Mouse (Mus musculus) midbrain, embryonic 14.5 days (tissue): ENCODE results near the gene Mrps18b. TPM values are rescaled to one million over a fixed set of nuclear protein-coding genes. Genes with fewer than 3 reads are reported as not detected.

Source experiments
- ATAC-seq: fragments of 200-750 bp; cut with Nextera tagmentation; 2 replicates; pipeline ENCODE4 v1.8.0; 2017; ENCODE audit warnings: moderate number of reproducible peaks, moderate library complexity; ENCODE audit not compliant: low FRiP score, low TSS enrichment
- DNase-seq: peaks from one replicate; pipeline ENCODE4 v3.0.0-alpha.2; 2015
- H3K27ac ChIP-seq: fragments of 300-500 bp; sonication (generic); replicated peaks from 2 replicates; pipeline ENCODE4 v1.5.1; 2014; ENCODE audit warnings: mild to moderate bottlenecking, low read depth, low read length, moderate library complexity
- H3K27me3 ChIP-seq: fragments of 300-500 bp; sonication (generic); 2 replicates; pipeline ENCODE4 v1.6.1; 2014; ENCODE audit warnings: low read length, control low read depth, mixed read lengths; ENCODE audit not compliant: control insufficient read depth, insufficient read depth
- H3K36me3 ChIP-seq: fragments of 300-500 bp; sonication (generic); 2 replicates; pipeline ENCODE4 v1.6.1; 2014; ENCODE audit warnings: low read length, control low read depth; ENCODE audit not compliant: control insufficient read depth, insufficient read depth
- H3K4me1 ChIP-seq: fragments of 300-500 bp; sonication (generic); 2 replicates; pipeline ENCODE4 v1.6.1; 2014; ENCODE audit warnings: mild to moderate bottlenecking, antibody characterized with exemption, low read length, control low read depth; ENCODE audit not compliant: control insufficient read depth, insufficient read depth
- H3K4me2 ChIP-seq: fragments of 300-500 bp; sonication (generic); 2 replicates; pipeline ENCODE4 v1.6.1; 2014; ENCODE audit warnings: mild to moderate bottlenecking, low read length, moderate library complexity
- H3K4me3 ChIP-seq: fragments of 300-500 bp; sonication (generic); replicated peaks from 2 replicates; pipeline ENCODE4 v1.5.1; 2014; ENCODE audit warnings: low read depth, low read length
- H3K9ac ChIP-seq: fragments of 300-500 bp; sonication (generic); replicated peaks from 2 replicates; pipeline ENCODE4 v1.6.1; 2014; ENCODE audit warnings: mild to moderate bottlenecking, low read length, moderate library complexity
- H3K9me3 ChIP-seq: fragments of 300-500 bp; sonication (generic); 2 replicates; pipeline ENCODE4 v1.6.1; 2016; ENCODE audit warnings: low read length, control low read depth, mixed read lengths; ENCODE audit not compliant: control insufficient read depth
- WGBS: fragments of 180-500 bp; shearing (Covaris S2); extraction: QIAGEN DNeasy Blood & Tissue Kit; methylation state at CpG from one replicate; pipeline ENCODE4 v1.1.7; 2014; 5-methylcytosine and 5-hydroxymethylcytosine counted together
- polyA plus RNA-seq: library from polyadenylated mRNA; unstranded; fragments of >200 nt; fragmentation: Nextera tagmentation; extraction: Ambion mirVana; gene quantifications from 2 replicates; pipeline ENCODE4 v1.2.1, GENCODE M21; 2014

Mrps18b gene
- polyA plus RNA-seq, 1 experiment from 2014 or later: 55.3 TPM

- DNase-seq (peak; percentile 89), ATAC-seq (peak; percentile 25; the same call in 1 of the 2 replicates)
- H3K27me3 ChIP-seq: no peaks in the 10 kb centered on the region
- no peaks in the 10 kb centered on the region for H3K9me3 ChIP-seq
- no peak overlapping the region for H3K9ac ChIP-seq
- no peak overlapping the region for H3K4me3 ChIP-seq
- WGBS: 31% methylated on average over 21 of the region's 21 CpGs
- H3K36me3 ChIP-seq: peaks cover 39% of the 10 kb centered on the region
- H3K4me2 ChIP-seq: peak overlapping the region; percentile 38
- peaks cover 29% of the 10 kb centered on the region for H3K4me1 ChIP-seq
- no peak overlapping the region for H3K27ac ChIP-seq
Measured at GRCm38 (mm10) chr17:35873774-35874519, 42.2 kb downstream of the Mrps18b start.

- H3K4me3 ChIP-seq: peak overlapping the region; percentile 79
- no peak for DNase-seq
Measured at GRCm38 (mm10) chr17:35870884-35871696, 45.1 kb downstream of the Mrps18b start.

GRCm38 (mm10) chr17:35870151-35870883, 45.9 kb downstream of the Mrps18b start:
- Histone ChIP-seq H3K4me3 (peak overlapping the region; percentile 79), H3K9me3 (no peaks in the 10 kb centered on the region), H3K27ac (peak overlapping the region; percentile 43; the same call in 1 of the 2 replicates), H3K36me3 (peaks cover 27% of the 10 kb centered on the region), H3K4me1 (peaks cover 44% of the 10 kb centered on the region), H3K27me3 (no peaks in the 10 kb centered on the region), H3K4me2 (peak overlapping the region; percentile 91), H3K9ac (peak overlapping the region; percentile 93)
- 75% methylated on average over 9 of the region's 9 CpGs for WGBS
- no peak for DNase-seq
- no peak for ATAC-seq

More at GRCm38 (mm10) chr17:35870884-35871696, 45.1 kb downstream of the Mrps18b start:
- peaks cover 33% of the 10 kb centered on the region for H3K36me3 ChIP-seq
- H3K27me3 ChIP-seq: no peaks in the 10 kb centered on the region
- H3K4me2 ChIP-seq: peak overlapping the region; percentile 91
- peak overlapping the region; percentile 93 for H3K9ac ChIP-seq
- H3K9me3 ChIP-seq: no peaks in the 10 kb centered on the region
- H3K27ac ChIP-seq: no peak overlapping the region
- ATAC-seq: no peak
- H3K4me1 ChIP-seq: peaks cover 44% of the 10 kb centered on the region
- 94% methylated on average over 8 of the region's 8 CpGs for WGBS

- H3K27ac ChIP-seq: 0 out of 2 replicates have a peak overlapping the region, but pooled peaks have one; percentile 43
- no peaks in the 10 kb centered on the region for H3K27me3 ChIP-seq
- H3K4me1 ChIP-seq: peaks cover 51% of the 10 kb centered on the region
- H3K9ac ChIP-seq: peak overlapping the region; percentile 93
- H3K36me3 ChIP-seq: peaks cover 19% of the 10 kb centered on the region
- no peaks in the 10 kb centered on the region for H3K9me3 ChIP-seq
- peak overlapping the region; percentile 91 for H3K4me2 ChIP-seq
- WGBS: 3% methylated on average over 7 of the region's 7 CpGs
- ATAC-seq (no peak), DNase-seq (peak; percentile 37)
- H3K4me3 ChIP-seq: peak overlapping the region; percentile 79
Measured at GRCm38 (mm10) chr17:35869346-35870067, 46.7 kb downstream of the Mrps18b start.

GRCm38 (mm10) chr17:35868961-35869345, 47.2 kb downstream of the Mrps18b start:
- DNase-seq (no peak), ATAC-seq (no peak)
- peaks cover 52% of the 10 kb centered on the region for H3K4me1 ChIP-seq
- peak overlapping the region; percentile 91 for H3K4me2 ChIP-seq
- H3K27ac ChIP-seq: 0 out of 2 replicates have a peak overlapping the region, but pooled peaks have one; percentile 43
- peaks cover 13% of the 10 kb centered on the region for H3K36me3 ChIP-seq
- peak overlapping the region; percentile 93 for H3K9ac ChIP-seq
- H3K9me3 ChIP-seq: no peaks in the 10 kb centered on the region
- peak overlapping the region; percentile 79 for H3K4me3 ChIP-seq
- no peaks in the 10 kb centered on the region for H3K27me3 ChIP-seq
- 4% methylated on average over 7 of the region's 7 CpGs for WGBS

GRCm38 (mm10) chr17:35868165-35868820, 47.9 kb downstream of the Mrps18b start:
- H3K4me3 ChIP-seq: peak overlapping the region; percentile 79
- H3K9me3 ChIP-seq: no peaks in the 10 kb centered on the region
- peak overlapping the region; percentile 97 for H3K27ac ChIP-seq
- H3K4me1 ChIP-seq: peaks cover 52% of the 10 kb centered on the region
- H3K36me3 ChIP-seq: peaks cover 7% of the 10 kb centered on the region; the same call in 1 of the 2 replicates
- H3K4me2 ChIP-seq: peak overlapping the region; percentile 91
- no peak for DNase-seq
- H3K27me3 ChIP-seq: no peaks in the 10 kb centered on the region
- peak overlapping the region; percentile 93 for H3K9ac ChIP-seq
- ATAC-seq: no peak
- WGBS: 32% methylated on average over 17 of the region's 17 CpGs

- H3K4me2 ChIP-seq: peak overlapping the region; percentile 91
- no peaks in the 10 kb centered on the region for H3K27me3 ChIP-seq
- ATAC-seq (no peak), DNase-seq (peak; percentile 55)
- H3K4me1 ChIP-seq: peaks cover 46% of the 10 kb centered on the region
- peaks cover 4% of the 10 kb centered on the region; the same call in 1 of the 2 replicates for H3K36me3 ChIP-seq
- WGBS: 7% methylated on average over 26 of the region's 26 CpGs
- H3K9ac ChIP-seq: peak overlapping the region; percentile 93
- no peaks in the 10 kb centered on the region for H3K9me3 ChIP-seq
- H3K4me3 ChIP-seq: peak overlapping the region; percentile 79
- peak overlapping the region; percentile 97 for H3K27ac ChIP-seq
Measured at GRCm38 (mm10) chr17:35866911-35867890, 49.0 kb downstream of the Mrps18b start.
